In the genomic region with DNA sequence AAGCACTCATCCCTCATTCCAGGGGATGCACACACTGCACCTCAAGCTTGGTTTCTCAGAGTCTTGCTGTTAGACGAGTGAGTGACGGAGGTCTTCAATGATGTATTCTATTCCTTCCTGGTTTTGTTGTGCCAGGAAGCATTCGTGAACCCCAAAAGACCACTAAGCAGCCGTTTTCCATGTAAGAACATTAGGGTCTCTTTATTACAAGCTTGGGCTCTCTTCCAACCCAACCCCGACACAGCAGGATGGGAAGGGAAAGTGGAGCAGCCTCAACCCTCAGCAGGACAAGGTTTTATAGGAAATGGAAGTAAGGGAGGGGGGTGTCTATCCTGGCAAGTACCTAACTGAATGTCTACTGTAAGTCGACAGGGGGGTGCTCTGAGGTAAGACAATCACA, we compare ENCODE assay signal across 8 mouse cellular contexts. TPM values are rescaled to one million over a fixed set of nuclear protein-coding genes. Genes with fewer than 3 reads are reported as not detected.
DNase-seq lines count a peak whose midpoint lies in the region; ATAC-seq and TF ChIP-seq lines count a peak whose summit lies in the region.

No protein-coding gene starts in this region.

- no peaks in the 10 kb centered on the region for H3K36me3 ChIP-seq in forebrain, embryonic 14.5 days (ENCODE audit: control insufficient read depth, insufficient read depth, low read length)
- no peaks in the 10 kb centered on the region for H3K36me3 ChIP-seq in forebrain, embryonic 12.5 days (replicated peaks)
- no peaks in the 10 kb centered on the region for H3K36me3 ChIP-seq in kidney, embryonic 16.5 days (ENCODE audit: insufficient read depth, low read length)
- H3K36me3 ChIP-seq in neural tube, embryonic 13.5 days = no peaks in the 10 kb centered on the region
- no peaks in the 10 kb centered on the region for H3K36me3 ChIP-seq in stomach, postnatal 0 days (ENCODE audit: control insufficient read depth, insufficient read depth, low read length)

- H3K4me1 ChIP-seq in forebrain, embryonic 14.5 days (ENCODE audit: control insufficient read depth, insufficient read depth, low read length) = peaks cover 22% of the 10 kb centered on the region; the same call in 1 of the 2 replicates
- H3K4me1 ChIP-seq in forebrain, embryonic 12.5 days = peaks cover 20% of the 10 kb centered on the region
- H3K4me1 ChIP-seq in kidney, embryonic 16.5 days (ENCODE audit: insufficient read depth, low read length) = peaks cover 22% of the 10 kb centered on the region
- H3K4me1 ChIP-seq in neural tube, embryonic 13.5 days (replicated peaks) = peaks cover 62% of the 10 kb centered on the region
- peaks cover 9% of the 10 kb centered on the region; the same call in 1 of the 2 replicates for H3K4me1 ChIP-seq in stomach, postnatal 0 days (replicated peaks; ENCODE audit: control insufficient read depth, insufficient read depth)

- ATAC-seq in forebrain, embryonic 14.5 days = no peak
- no peak for ATAC-seq in forebrain, embryonic 12.5 days (ENCODE audit: low FRiP score)
- ATAC-seq in kidney, embryonic 16.5 days (ENCODE audit: low FRiP score, low TSS enrichment) = no peak
- ATAC-seq in neural tube, embryonic 13.5 days (ENCODE audit: low read depth) = no peak
- ATAC-seq in stomach, postnatal 0 days (ENCODE audit: low FRiP score, low TSS enrichment) = no peak

- TF ChIP-seq CTCF in stomach, postnatal 0 days (IDR thresholded peaks at IDR 0.05; ENCODE audit: low read depth) = no peak

- no peak overlapping the region for H3K4me3 ChIP-seq in forebrain, embryonic 14.5 days (ENCODE audit: low read depth, low read length)
- H3K4me3 ChIP-seq in forebrain, embryonic 12.5 days (replicated peaks) = no peak overlapping the region
- H3K4me3 ChIP-seq in kidney, embryonic 16.5 days (ENCODE audit: low read length) = no peak overlapping the region
- no peak overlapping the region for H3K4me3 ChIP-seq in neural tube, embryonic 13.5 days
- H3K4me3 ChIP-seq in stomach, postnatal 0 days (ENCODE audit: low read depth, low read length) = no peak overlapping the region

- peak; percentile 56 for DNase-seq in forebrain, embryonic 14.5 days (ENCODE audit: low spot score)
- DNase-seq in kidney, adult 18-20 months = no peak
- no peak for DNase-seq in neural tube, embryonic 10.5 days (ENCODE audit: extremely low spot score, low spot score)
- DNase-seq in stomach, postnatal 0 days (ENCODE audit: low spot score) = no peak
- no peak for DNase-seq in frontal cortex, postnatal 14 days (ENCODE audit: low spot score in 2 of 2)

- no peaks in the 10 kb centered on the region for H3K27me3 ChIP-seq in forebrain, embryonic 14.5 days (replicated peaks; ENCODE audit: control insufficient read depth, insufficient read depth, low read length)
- H3K27me3 ChIP-seq in forebrain, embryonic 12.5 days = no peaks in the 10 kb centered on the region
- H3K27me3 ChIP-seq in kidney, embryonic 16.5 days (ENCODE audit: insufficient read depth, low read length) = no peaks in the 10 kb centered on the region
- H3K27me3 ChIP-seq in neural tube, embryonic 13.5 days = no peaks in the 10 kb centered on the region
- H3K27me3 ChIP-seq in stomach, postnatal 0 days (ENCODE audit: control insufficient read depth, insufficient read depth, low read length) = no peaks in the 10 kb centered on the region

- no peak overlapping the region for H3K4me2 ChIP-seq in forebrain, embryonic 14.5 days (ENCODE audit: low read length)
- no peak overlapping the region for H3K4me2 ChIP-seq in forebrain, embryonic 12.5 days
- H3K4me2 ChIP-seq in kidney, embryonic 16.5 days (replicated peaks; ENCODE audit: low read depth, low read length) = no peak overlapping the region
- H3K4me2 ChIP-seq in neural tube, embryonic 13.5 days = peak overlapping the region; percentile 14
- no peak overlapping the region for H3K4me2 ChIP-seq in stomach, postnatal 0 days (replicated peaks; ENCODE audit: low read depth)

- H3K9ac ChIP-seq in forebrain, embryonic 14.5 days (ENCODE audit: low read length) = no peak overlapping the region
- no peak overlapping the region for H3K9ac ChIP-seq in forebrain, embryonic 12.5 days
- no peak overlapping the region for H3K9ac ChIP-seq in kidney, embryonic 16.5 days (replicated peaks; ENCODE audit: low read length)
- no peak overlapping the region for H3K9ac ChIP-seq in neural tube, embryonic 13.5 days
- H3K9ac ChIP-seq in stomach, postnatal 0 days (ENCODE audit: low read length) = no peak overlapping the region

- no peaks in the 10 kb centered on the region for H3K9me3 ChIP-seq in forebrain, embryonic 14.5 days (replicated peaks; ENCODE audit: control insufficient read depth, low read length)
- H3K9me3 ChIP-seq in forebrain, embryonic 12.5 days = no peaks in the 10 kb centered on the region
- no peaks in the 10 kb centered on the region for H3K9me3 ChIP-seq in kidney, embryonic 16.5 days (ENCODE audit: low read length)
- H3K9me3 ChIP-seq in neural tube, embryonic 13.5 days = no peaks in the 10 kb centered on the region
- H3K9me3 ChIP-seq in stomach, postnatal 0 days (ENCODE audit: control insufficient read depth, low read length) = no peaks in the 10 kb centered on the region

- H3K27ac ChIP-seq in forebrain, embryonic 14.5 days (ENCODE audit: low read depth, low read length) = peak overlapping the region; percentile 49; the same call in 1 of the 2 replicates
- H3K27ac ChIP-seq in forebrain, embryonic 12.5 days = no peak overlapping the region
- H3K27ac ChIP-seq in kidney, embryonic 16.5 days (ENCODE audit: low read length) = peak overlapping the region; percentile 33; the same call in 1 of the 2 replicates
- peak overlapping the region; percentile 78 for H3K27ac ChIP-seq in neural tube, embryonic 13.5 days (replicated peaks)
- H3K27ac ChIP-seq in stomach, postnatal 0 days (replicated peaks) = peak overlapping the region; percentile 76

- TF ChIP-seq EP300 in stomach, postnatal 0 days (optimal IDR thresholded peaks at IDR 0.05) = no peak

- WGBS in forebrain, embryonic 14.5 days = 44% methylated on average over 6 of the region's 6 CpGs
- 83% methylated on average over 6 of the region's 6 CpGs for WGBS in forebrain, embryonic 12.5 days
- WGBS in kidney, embryonic 16.5 days = 73% methylated on average over 6 of the region's 6 CpGs
- WGBS in neural tube, embryonic 13.5 days = 46% methylated on average over 6 of the region's 6 CpGs
- 52% methylated on average over 6 of the region's 6 CpGs for WGBS in stomach, postnatal 0 days

RNA-seq across cellular contexts. Expression of a gene that starts 37.2 kb away (rescaled TPM):
- 35.1 and 42.9 TPM in 2 replicates for polyA plus RNA-seq in forebrain, embryonic 14.5 days (2014; fragmentation: Nextera tagmentation; extraction: Ambion mirVana)
- polyA plus RNA-seq in forebrain, embryonic 12.5 days (2016; fragmentation: Nextera tagmentation; extraction: Ambion mirVana) = 50.3 and 58.6 TPM in 2 replicates
- polyA plus RNA-seq in kidney, embryonic 16.5 days (2015; fragmentation: Nextera tagmentation; extraction: Ambion mirVana) = 30.5 and 33.7 TPM in 2 replicates
- polyA plus RNA-seq in neural tube, embryonic 13.5 days (2015; fragmentation: Nextera tagmentation; extraction: Ambion mirVana) = 51.4 and 52.4 TPM in 2 replicates
- polyA plus RNA-seq in stomach, postnatal 0 days (2015; fragmentation: Nextera tagmentation; extraction: Ambion mirVana) = 28.8 and 30.7 TPM in 2 replicates

RNA-seq across cellular contexts. Expression of a gene that starts 38.0 kb away (rescaled TPM):
- polyA plus RNA-seq in forebrain, embryonic 14.5 days (2014; fragmentation: Nextera tagmentation; extraction: Ambion mirVana) = 26.7 and 28.6 TPM in 2 replicates
- polyA plus RNA-seq in forebrain, embryonic 12.5 days (2016; fragmentation: Nextera tagmentation; extraction: Ambion mirVana) = 43.8 and 46.9 TPM in 2 replicates
- polyA plus RNA-seq in kidney, embryonic 16.5 days (2015; fragmentation: Nextera tagmentation; extraction: Ambion mirVana) = 41.6 and 51.0 TPM in 2 replicates
- 54.6 and 61.1 TPM in 2 replicates for polyA plus RNA-seq in neural tube, embryonic 13.5 days (2015; fragmentation: Nextera tagmentation; extraction: Ambion mirVana)
- polyA plus RNA-seq in stomach, postnatal 0 days (2015; fragmentation: Nextera tagmentation; extraction: Ambion mirVana) = 38.2 and 38.6 TPM in 2 replicates
